Mouse (Mus musculus) frontal cortex, adult (tissue): ENCODE results near the gene Syn3.
"Not testable (repeated sequence)": the region's sequence is repeated elsewhere in the genome, so short reads cannot be mapped to it uniquely, and the experiment has no call there.

ENCODE experiments used
- ATAC-seq: cut with Nextera tagmentation; 2 replicates; pipeline ENCODE4 v1.9.2; 2017; ENCODE audit warnings: mild to moderate bottlenecking, moderate library complexity, mixed read lengths; ENCODE audit not compliant: low TSS enrichment

Syn3 gene

DNA sequence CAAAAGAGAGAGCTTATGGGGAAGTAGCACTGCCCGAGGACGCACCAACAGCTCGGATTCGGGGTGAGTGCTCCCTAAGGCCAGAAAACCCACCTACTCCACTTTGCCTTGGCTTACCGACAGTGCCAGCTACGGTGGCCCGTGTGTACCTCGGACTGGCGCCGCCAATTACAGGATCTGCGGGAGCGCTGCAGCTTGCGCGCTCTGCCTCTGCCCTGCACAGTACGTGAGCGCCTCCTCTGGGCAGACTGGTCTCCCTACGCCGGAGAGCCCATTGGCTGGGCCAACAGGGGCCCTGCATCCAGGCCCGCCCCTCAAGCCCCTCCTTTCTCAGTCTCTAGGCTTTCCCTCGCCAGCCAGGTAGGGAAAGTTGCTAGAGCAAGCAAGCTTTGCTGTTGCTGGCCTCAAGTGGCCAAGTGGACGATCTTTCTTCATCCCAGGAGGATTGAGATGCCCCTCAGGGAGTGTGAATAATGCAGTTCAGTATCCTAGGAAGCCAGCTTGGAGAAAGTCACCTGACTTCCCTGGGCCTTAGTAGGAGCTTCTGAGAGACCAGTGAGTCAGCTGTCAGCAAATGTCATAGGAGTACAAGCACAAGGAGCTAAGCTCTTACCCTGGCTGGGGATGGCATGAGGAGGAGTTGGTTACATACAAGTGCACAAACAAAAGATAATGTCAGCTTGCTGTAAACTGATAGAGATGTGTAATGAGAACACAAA lies at the start of gene Syn3:
Syn3 (minus strand) TSS at position 224 of the 719 bp plus-strand sequence.
- peak; percentile 89 for ATAC-seq

DNA sequence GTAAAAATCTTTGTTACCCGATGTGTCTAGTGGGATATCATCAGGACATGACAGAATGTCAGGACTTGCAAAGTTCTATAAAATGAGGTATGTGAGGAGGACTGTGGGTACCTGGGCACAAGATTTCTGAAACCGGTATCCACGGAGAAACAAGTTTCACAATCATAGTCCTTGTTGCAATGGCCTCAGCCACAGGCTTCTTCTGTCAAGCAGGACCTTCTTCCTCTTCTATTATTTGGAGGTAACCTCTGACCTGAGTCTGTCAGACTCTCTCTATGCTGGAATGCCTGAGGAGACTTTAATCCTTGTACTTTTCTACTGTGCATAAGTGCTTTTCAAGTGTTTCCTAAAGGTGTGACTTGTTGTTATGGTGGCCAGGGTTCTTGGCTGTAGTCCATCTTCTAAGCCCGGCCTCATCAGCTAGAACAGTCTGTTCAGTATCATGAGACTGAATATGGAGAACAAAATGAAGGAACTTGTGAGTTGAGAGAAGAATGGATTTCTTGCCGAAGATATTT lies 27.7 kb upstream of the Syn3 start:
- ATAC-seq: not testable (repeated sequence)

DNA sequence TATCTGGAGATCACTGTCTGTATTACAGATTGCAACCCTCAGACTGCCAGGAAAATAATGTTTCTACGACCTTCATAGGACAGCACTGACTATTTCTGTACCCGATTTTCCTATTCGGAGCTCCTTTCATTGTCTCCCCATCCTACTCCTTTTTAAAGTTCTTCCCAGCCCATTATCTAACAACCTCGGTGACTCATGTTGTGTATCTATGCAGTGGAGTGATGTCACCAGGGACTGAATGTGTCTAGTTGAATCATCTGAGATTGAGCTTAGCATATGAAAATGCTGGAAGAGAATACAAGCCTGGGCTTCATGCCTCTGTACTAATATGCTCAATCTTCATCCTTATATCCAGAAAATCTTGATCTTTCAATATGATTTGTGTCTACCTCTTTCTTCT lies 15.1 kb upstream of the Syn3 start:
- peak; percentile 100 for ATAC-seq

DNA sequence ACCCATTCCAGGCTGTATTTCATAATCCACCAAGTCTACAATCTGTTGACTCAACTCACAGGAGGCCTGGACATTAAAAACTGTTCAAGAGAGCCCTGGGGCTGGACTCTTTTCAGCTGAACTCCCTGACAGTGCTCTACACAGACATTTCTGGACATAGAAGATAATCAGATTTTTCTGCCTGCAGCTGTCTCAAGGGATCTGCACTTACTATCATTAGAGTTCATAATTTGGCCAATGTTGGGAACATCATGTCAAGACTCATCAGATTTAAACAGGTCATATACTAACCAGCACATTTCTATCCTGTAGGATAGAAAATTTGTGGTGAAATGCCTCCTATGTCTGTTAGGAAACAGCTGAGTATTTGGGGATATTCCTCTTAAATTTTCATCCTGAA lies 12.2 kb upstream of the Syn3 start:
- ATAC-seq: no peak

DNA sequence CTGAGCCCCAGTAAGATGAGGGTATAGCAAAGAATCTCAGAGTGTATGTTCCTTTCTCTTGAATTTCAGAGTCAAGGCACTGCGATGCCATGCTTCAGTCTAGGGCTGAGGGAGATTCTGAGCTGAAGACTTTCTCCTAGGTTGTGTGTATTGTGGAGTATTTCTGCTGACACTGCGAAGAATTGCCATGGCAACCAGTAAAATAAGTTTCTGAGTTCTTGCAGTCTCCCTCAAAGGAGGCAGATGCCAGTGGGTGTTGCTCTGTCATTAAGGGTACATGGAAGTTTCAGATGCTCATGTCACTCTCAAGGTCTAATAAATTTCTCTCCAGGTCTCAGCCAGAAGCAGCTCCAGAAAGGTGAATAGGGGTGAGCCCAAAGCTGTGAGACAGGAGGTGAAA lies 3.4 kb upstream of the Syn3 start:
- ATAC-seq: peak; percentile 44

DNA sequence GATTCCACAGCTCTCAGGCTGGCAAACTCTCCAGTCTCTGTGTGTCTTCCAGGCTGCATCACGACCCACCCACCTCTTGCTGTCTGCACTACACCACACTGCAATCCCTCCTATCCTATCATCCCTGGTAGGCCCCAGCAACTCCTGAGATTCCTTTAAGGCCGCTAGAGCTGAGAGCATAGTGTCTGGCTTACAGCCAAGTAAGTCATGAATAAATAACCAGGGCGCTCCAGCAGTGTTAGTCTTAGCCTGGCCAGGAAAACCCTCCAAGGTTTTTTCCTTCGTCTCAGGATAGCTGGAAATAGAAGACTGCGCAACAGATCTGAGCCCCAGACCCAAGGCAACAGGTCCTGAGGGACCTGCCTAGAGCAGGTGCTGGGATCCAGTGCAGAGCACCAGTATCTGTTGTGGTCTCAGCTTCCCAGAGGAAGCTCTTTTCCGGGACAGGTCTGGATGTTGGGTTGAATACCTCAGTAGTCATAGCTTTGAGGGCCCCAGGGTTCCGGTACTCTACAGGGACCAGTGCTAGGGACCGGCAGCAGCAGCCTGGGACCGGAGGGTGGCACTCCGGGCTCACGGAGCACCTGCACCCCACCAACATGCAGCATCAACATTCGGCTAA lies 534 bp downstream of the Syn3 start:
- peak; percentile 60 for ATAC-seq

DNA sequence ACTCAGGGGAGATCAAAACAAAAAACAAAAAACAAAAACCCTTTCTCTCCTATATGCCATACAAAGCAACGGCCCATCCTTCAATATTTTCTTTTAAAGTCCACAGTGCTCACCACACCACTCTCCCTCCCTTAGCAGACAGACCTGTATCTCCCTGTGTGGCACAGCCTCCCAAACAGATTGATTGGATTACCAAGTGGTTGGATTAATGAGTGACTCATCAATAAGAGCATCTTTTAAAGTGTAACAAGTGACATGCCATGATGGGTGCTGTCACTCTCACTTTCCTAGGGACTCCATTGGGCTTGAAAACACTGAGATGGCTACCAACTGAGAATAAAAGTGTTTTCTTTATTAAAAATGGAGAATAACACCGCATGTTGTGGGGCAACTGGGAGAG lies 2.8 kb downstream of the Syn3 start:
- ATAC-seq: no peak

DNA sequence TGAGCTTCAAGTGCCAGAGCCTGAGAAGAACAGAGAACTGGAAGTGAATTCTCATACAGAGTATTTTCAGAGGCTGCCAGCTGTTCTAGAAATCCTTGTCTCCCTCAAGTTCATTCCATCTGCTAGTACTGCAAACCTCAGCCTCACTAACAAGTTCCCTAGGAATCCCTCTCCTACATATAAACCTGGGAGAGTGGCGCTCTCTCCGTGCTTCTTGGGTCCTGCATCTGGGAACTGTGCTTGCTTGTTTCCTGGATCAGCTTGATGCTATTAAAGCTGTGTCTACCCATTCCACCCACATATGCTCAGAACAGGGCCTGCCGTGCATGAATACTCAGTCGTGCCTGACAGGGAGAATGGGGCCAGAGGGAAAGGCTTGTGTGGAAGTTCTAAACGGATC lies 5.6 kb downstream of the Syn3 start:
- ATAC-seq: peak; percentile 68

DNA sequence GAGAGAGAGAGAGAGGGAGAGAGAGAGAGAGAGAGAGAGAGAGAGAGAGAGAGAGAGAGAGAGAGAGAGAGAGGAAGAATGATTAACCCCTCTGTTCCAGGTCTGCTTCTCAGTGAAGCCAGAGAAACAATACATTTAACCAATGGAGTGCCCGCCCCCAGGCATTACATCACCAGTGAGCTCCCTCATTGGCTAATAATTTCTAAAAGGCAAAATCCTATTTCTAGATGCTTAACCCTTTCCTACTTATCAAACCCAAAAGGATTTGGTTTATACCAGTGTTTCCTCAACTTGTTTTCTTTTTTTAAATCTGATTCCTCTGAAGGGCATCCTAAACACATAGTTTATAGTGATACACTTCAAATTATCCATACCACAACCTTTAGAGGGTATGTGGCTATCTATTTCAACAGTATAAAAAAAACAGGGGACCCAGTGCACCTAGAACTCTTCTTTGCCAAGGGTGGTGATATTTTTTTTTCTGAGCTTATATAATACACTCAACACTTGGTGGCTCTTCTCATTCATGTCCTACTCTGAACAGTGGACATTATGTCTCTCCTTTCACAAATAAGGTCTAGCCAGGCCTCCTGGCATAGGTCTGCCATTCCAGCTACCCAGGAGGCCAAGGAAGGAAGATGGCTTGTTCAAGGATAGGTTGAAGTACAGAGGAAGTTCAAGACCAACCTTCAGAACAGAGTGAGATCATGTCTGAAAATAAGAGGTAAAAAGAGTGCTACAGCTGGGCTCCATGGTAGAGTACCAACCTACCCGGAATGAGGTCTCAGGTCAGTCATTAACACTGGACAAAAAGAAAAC lies 6.4 kb downstream of the Syn3 start:
- peak; percentile 47 for ATAC-seq

DNA sequence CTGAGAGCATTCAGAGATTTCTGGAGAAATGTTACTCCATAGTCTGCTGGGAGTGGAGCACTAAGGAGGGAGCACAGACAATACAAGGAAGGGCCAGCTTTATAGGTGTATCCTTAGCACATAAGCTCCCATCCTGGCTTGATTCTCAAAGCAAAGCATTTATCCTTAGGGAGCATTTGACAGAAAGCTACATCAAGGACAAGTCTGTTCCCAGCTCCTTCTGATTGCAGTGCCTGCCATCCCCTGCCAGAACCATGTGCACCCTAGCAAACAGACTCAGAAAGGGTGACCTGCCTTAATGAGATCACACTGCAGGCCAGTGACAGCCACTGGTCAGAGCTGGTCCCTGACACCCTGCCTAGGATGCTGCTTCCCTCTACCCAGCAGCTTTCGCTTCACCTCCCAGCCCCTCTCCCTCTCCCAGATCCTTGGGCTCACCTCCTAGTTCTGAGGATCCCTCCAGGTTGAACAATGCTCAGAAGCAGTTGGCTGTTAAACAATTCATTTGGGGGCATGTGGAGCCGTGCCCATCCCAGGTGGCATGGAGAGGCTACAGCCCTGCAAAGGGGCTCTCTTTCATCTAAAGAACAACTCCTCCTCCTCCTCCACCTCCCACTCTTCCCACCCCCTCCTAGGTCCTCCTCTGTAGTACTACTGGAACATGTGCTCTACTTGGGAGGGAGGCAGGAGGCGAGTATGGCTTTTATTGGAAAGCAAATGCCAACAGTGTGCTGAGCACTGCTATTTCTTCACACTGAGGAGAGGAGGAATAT lies 7.2 kb downstream of the Syn3 start:
- ATAC-seq: peak; percentile 63

DNA sequence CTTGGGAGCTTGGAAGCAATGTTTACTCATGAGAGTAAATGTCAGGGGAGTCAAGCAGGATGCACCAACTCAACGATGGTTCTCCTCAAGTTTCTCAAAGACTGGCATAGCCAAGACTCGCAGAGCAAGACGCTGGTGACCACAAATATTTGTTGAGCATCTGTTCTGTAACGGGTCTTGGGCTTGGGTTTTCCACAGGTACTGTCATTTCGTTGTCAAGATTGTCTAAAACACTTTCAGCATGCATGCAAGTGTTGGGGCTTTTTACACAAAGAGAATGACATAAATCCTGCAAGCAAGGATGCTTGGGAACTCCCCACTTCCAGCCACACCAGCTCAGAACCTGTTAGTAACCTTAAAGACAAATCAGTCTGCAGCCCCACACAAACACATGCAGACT lies 10.2 kb downstream of the Syn3 start:
- no peak for ATAC-seq

DNA sequence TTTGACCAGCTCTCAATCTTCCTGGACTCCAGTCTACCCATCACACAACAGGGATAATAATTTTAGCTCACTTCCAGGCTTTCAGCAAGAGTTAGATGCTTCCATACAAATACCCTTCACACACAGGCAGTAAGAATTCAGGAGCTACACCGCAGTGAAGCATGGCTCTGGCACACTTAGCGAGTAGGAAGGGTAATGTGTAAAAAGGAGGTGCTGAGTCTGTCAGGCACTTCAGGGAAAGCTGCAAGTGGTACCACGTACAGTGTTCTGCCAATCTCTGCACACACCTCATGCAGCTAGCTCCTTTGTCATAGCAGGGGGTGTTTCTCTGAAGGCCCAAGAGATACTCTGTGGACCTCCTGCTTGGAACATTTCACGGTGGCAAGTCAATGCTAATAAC lies 12.7 kb downstream of the Syn3 start:
- peak; percentile 87 for ATAC-seq

DNA sequence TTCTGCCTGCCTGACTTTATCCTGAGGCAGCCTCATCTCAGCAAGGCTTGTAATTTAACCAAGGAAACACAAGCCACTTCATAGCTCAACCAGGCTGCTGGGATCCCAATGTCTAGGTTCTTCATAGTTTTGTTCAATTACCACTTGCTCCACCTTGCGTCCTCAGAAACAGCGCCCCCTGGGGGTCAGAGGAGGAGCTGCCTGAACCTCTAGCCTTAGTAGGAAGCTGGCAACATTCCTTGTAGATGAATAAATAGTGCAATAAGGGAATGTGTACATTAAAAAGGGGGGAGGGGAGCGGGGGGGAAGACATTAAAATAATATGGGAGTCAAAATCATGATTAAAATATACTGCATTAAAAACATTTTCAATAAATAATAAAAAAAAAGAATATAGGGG lies 14.7 kb downstream of the Syn3 start:
- ATAC-seq: no peak

DNA sequence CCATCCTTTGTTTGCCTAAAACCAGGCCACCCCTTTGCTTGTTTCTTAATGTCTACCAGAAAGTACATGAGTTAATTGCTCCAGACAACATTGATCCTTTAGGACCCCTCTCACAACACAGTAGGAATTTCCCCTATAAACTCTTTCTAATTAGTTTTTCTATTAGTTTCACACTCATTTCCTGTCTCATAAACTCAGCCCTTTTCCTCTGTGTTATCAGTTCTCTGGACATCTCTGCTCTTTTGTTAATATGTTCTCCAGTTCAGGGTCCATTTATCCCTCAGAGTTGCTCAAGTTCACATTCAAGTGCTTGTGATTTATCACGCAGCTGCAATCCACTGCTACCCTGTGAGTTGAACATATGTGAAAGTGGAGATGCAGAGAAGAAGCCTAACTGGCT lies 16.2 kb downstream of the Syn3 start:
- ATAC-seq: no peak

DNA sequence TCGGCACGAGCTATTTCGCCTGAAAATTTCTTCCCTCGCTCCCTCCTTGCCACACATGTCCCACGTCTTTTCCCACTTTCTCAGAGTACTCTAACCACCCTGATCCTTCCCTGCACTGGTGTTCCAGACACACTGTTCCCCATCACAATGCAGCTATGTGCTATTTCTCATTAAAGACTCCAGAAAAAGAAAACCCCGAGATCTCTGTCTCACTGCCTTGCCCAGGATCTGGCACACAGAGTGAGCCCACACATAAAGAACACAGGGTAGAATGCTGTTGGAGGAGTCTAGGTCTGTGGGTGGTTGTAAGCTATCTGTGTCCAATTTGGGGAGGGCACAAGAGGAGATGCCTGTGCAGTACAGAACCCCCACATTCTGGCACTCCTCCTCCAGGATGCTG lies 18.0 kb downstream of the Syn3 start:
- ATAC-seq: peak; percentile 96

DNA sequence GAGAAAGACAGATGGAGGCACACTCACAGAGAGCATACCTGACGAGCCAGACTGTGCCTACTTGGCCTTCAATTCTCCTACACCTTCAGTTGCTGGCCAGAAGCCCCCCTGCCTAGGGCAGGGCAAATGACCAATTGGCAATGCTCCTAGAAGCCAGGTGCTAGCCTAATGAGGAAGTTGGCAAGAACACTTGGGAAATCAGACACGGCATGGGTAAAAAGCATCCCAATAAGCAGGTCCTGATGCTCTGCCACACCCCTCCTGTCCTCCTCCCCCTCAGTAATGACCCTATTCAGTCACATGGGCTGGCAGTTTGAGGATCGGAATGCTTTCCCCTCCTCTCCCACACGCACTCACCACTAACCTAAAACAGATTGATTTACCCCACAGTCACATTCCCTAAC lies 19.0 kb downstream of the Syn3 start:
- ATAC-seq: no peak

DNA sequence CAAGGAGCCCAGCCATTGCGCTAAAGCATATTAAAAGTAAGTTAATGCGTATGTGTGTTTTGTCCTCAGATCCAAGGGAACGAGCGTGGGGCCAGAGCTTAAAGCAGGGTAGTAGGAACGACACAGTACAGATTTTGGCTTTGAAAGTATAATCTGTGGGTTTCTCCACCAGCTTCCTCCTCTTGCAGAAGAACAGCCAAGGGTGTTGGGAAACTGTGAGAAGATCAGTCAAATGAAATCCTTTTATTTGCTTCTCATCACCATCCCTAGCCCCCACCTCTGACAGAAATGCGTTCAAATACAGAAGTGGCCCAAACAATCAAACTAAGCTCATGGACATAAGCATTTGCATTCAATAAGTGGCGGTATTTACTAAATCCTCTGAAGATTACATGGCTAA lies 22.0 kb downstream of the Syn3 start:
- no peak for ATAC-seq

DNA sequence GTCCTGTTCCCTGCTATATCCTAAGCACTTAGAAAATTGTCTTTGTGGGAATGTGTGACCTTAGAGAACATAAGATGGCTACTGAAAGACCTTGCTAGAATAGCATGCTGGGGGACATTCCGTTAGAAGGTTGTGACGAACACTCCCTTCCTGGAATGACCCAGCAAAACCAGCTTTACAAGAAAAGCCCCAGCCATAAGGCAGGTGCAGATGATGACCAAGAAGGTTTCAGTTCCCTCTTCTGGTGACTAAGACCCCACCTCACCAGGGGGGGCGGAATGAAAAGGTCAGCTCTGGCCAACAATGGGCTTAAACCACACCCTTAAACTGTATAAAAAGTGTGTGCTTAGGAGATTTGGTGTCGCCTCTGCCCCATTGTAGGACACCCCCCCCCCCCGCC lies 23.4 kb downstream of the Syn3 start:
- ATAC-seq: no peak

DNA sequence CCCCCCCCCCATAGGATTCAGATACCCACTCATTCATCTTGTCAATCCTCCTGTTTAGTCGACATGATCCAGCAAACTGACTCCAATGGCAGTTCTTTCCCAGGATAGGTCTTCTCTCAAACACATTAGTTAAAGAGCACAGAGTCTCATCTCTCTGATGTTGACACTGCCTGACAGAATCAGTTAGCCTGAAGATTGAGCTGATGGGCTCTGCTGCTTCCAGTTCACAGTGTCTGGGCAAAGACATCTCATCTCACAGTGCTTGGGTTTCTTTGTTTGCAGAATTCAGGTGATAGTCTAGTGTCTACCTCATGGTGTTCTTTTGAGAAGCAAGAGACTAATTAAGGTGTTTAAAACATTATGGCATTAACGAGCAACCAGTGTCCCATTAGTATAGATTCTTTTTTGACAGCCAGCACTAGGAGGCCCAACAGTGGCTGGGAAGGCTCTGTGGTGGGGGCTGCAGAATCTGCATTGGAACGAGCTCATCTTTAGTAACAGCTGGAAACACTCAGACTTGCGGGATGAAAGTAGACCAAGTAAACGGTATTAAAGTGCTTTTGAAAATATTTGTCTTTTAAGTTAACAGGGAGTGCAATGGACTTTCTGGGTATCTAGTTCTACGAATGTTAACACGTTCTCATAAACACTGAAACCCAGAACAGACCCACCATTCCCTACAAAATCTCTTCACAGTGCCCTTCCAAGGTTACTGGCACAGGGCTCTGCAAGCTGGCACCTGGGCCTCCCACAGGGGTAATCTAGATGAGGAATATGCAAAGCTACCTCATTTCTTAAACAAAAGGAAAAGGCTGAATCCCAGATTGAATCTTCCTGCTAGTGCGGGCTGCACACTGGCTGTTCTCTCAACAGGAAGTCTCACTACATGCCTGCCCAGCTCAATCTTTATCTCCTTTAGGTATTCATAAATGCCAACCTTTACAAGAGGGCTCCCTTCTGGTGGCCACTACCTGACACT lies 24.2 kb downstream of the Syn3 start:
- ATAC-seq: no peak

DNA sequence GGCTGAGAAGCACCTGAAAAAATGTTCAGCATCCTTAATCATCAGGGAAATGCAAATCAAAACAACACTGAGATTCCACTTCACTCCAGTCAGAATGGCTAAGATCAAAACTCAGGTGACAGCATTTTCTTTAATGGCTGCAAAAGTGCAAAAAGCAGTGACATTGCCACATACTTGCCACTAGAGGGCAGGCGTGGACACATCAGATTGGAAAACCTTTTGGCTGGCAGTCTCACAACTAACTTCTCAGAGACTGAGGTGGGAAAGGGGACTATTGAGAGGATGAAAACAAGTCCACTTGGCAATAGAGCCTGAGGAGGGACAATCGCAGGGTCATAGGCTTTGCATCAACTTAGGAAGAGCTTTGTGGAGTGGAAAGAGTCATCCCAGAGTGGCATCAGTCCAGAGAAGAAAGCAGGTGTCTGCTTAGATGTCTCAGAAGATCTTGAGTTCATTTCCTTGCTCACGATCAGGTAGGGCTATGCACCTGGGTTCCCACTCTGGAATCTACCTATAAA lies 25.0 kb downstream of the Syn3 start:
- peak; percentile 59 for ATAC-seq
